Mouse (Mus musculus) E14TG2a.4 (cell line): Measurements from ENCODE around the gene Shisa6.

Experiments used
- CTCF ChIP-seq: conservative IDR thresholded peaks from 2 replicates; pipeline ENCODE4 v1.5.1; 2014; ENCODE audit warnings: low read length
- NANOG ChIP-seq: IDR thresholded peaks from 2 replicates; pipeline ENCODE4 v1.6.1; 2014; ENCODE audit warnings: borderline replicate concordance, low read length, mixed read lengths

DNA sequence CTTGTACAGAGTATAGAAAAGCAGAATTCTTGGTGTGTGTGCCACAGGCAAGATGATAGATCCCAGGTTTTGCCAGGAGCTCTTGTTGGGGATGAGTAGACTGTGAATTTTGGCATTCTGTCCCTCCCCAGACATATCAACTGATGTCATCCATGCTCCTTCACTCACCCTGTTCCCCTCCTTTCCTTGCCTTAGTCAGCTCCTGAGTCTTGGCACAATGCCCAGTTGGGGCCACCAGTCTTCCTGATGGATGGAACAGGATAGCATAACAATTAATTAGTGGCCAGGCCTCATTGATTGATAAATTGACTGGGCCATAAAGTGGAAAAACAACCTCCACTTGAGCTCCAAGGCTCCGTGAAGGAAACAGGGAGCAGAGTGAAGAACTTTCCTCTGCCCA is 292.9 kb downstream of the Shisa6 start:
- TF ChIP-seq CTCF = no peak
- TF ChIP-seq NANOG = no peak
